Mouse (Mus musculus): ENCODE data around the gene Fer. TPM values are rescaled to one million over a fixed set of nuclear protein-coding genes. Genes with fewer than 3 reads are reported as not detected.

Fer gene
- polyA plus RNA-seq, 1 experiment from 2014 or later: 12.6 TPM

DNA sequence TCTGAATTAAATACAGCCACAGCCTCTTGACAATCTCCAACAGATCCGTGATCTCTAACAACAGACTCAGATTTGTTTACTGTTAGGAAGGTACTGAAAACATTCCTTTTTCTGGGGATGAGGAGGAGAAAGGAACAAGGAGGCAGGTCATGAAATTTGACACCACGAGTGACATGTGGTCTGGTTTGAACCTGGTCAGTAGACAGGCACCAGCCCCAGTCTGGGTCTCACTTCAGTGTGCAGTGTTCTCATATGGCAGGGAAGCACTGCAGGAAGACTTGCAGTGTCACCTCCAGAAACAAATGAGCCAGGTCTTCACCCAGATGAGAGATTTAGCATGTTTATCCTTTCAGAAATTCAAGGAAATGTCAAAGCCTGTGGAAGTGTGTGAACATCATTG, 266.9 kb downstream of the Fer start:
- WGBS: 38% methylated on average over 2 of the region's 2 CpGs
- H3K4me3 ChIP-seq (ENCODE audit: low read depth, low read length): no peak overlapping the region
- no peaks in the 10 kb centered on the region for H3K4me1 ChIP-seq (replicated peaks; ENCODE audit: control insufficient read depth, insufficient read depth, low read length)
- H3K9ac ChIP-seq (ENCODE audit: low read depth, low read length): no peak overlapping the region
- H3K4me2 ChIP-seq (replicated peaks; ENCODE audit: low read depth): no peak overlapping the region
- no peak for TF ChIP-seq CTCF (IDR thresholded peaks at IDR 0.05; ENCODE audit: low read depth)
- H3K36me3 ChIP-seq (ENCODE audit: control insufficient read depth, insufficient read depth): no peaks in the 10 kb centered on the region
- H3K27me3 ChIP-seq (replicated peaks; ENCODE audit: control insufficient read depth, insufficient read depth, low read length): no peaks in the 10 kb centered on the region
- H3K27ac ChIP-seq (ENCODE audit: low read depth, low read length): no peak overlapping the region
- H3K9me3 ChIP-seq (ENCODE audit: control insufficient read depth): no peaks in the 10 kb centered on the region
- no peak for ATAC-seq

DNA sequence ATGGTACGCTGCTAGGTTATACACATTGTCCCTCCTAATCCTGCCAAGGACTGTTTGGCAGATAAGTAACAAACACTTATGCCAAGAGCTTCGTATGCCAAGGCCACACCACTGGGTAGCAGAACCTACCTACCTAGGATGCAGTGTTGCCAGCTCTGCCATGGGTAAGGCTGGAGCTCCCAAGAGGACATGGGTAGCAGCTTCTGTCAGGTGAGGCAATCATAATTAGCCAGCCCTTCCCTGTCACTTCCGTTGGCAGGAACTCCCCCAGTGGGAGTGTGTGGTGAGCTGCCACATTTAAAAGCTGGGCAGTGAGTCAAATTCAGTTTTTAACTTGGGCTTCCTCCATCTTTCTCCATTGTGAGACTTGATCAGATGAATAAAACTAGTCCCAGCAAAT, 267.5 kb downstream of the Fer start:
- WGBS: 60% methylated on average over 3 of the region's 3 CpGs
- no peak for TF ChIP-seq CTCF (IDR thresholded peaks at IDR 0.05; ENCODE audit: low read depth)

DNA sequence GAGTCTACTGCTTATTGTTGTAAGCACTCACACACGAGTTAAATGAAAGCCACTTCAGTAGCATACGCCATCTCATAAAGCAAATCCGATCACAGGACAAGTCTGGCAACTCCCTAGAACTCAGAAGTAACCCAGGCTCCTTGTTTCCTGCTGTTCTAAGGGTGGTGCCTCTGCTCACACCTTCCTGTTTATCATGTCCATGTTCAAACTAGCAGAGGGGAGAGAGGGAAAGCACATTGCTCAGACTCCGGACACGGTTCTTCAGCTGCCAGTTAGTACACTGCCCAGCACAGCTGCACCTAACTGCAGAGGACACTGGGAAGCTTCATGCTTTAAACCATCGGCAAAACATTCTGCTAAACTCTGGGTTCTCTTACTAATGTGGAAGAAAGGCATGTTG, 269.3 kb downstream of the Fer start:
- no peak for ATAC-seq
- 55% methylated on average over 6 of the region's 6 CpGs for WGBS
- no peaks in the 10 kb centered on the region for H3K36me3 ChIP-seq (ENCODE audit: control insufficient read depth, insufficient read depth)

More for the DNA sequence above, 267.5 kb downstream of the Fer start:
- no peaks in the 10 kb centered on the region for H3K27me3 ChIP-seq (replicated peaks; ENCODE audit: control insufficient read depth, insufficient read depth, low read length)
- H3K4me2 ChIP-seq (replicated peaks; ENCODE audit: low read depth): no peak overlapping the region
- no peak overlapping the region for H3K4me3 ChIP-seq (ENCODE audit: low read depth, low read length)
- no peaks in the 10 kb centered on the region for H3K36me3 ChIP-seq (ENCODE audit: control insufficient read depth, insufficient read depth)
- H3K27ac ChIP-seq (ENCODE audit: low read depth, low read length): no peak overlapping the region
- no peaks in the 10 kb centered on the region for H3K4me1 ChIP-seq (replicated peaks; ENCODE audit: control insufficient read depth, insufficient read depth, low read length)
- H3K9me3 ChIP-seq (ENCODE audit: control insufficient read depth): no peaks in the 10 kb centered on the region
- no peak overlapping the region for H3K9ac ChIP-seq (ENCODE audit: low read depth, low read length)
- ATAC-seq: no peak

DNA sequence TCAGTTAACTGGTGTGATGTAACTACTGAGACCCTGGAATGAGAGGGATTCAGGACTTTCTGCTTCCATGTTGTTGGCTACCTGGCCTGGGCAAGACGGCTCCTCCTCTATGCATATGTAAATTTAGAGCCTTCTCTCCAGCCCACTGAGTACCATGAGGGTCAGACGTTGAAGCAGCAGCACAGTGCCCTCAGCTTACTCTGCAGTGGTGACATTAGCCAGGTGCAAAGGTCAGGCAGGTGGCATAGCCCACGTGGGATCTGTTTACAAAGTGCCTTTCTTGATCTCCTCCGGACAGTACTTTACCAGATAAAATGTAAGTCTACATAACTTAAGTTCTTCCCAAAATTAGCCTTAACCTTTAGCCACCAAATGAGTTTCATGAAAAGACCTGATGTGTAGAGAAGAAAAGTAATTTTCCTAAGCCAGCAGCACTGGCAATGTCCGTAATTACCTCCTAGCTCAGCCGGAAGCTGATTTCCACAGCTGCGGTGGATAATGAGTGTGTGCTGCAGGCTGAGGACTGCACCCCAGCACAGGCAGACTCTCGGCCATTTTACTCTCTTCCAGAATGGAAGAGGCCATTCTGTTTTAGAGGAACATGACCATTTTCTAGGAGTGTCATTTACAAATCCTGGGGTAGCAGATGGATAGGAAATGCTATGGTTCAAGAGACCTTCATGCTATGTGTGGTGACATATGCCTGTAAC, 273.2 kb downstream of the Fer start:
- Histone ChIP-seq H3K27ac (ENCODE audit: low read depth, low read length) (no peak overlapping the region), H3K9me3 (ENCODE audit: control insufficient read depth) (no peaks in the 10 kb centered on the region), H3K4me2 (replicated peaks; ENCODE audit: low read depth) (0 out of 2 replicates have a peak overlapping the region, but pooled peaks have one; percentile 6), H3K9ac (ENCODE audit: low read depth, low read length) (no peak overlapping the region), H3K4me1 (replicated peaks; ENCODE audit: control insufficient read depth, insufficient read depth, low read length) (no peaks in the 10 kb centered on the region), H3K4me3 (ENCODE audit: low read depth, low read length) (no peak overlapping the region), H3K27me3 (replicated peaks; ENCODE audit: control insufficient read depth, insufficient read depth, low read length) (no peaks in the 10 kb centered on the region), H3K36me3 (ENCODE audit: control insufficient read depth, insufficient read depth) (peaks cover 32% of the 10 kb centered on the region)
- no peak for TF ChIP-seq CTCF (IDR thresholded peaks at IDR 0.05; ENCODE audit: low read depth)
- ATAC-seq: peak; percentile 84
- WGBS: 39% methylated on average over 8 of the region's 8 CpGs

More for the DNA sequence above, 269.3 kb downstream of the Fer start:
- Histone ChIP-seq H3K9ac (ENCODE audit: low read depth, low read length) (no peak overlapping the region), H3K4me2 (replicated peaks; ENCODE audit: low read depth) (no peak overlapping the region), H3K4me3 (ENCODE audit: low read depth, low read length) (no peak overlapping the region), H3K27me3 (replicated peaks; ENCODE audit: control insufficient read depth, insufficient read depth, low read length) (no peaks in the 10 kb centered on the region), H3K9me3 (ENCODE audit: control insufficient read depth) (no peaks in the 10 kb centered on the region), H3K4me1 (replicated peaks; ENCODE audit: control insufficient read depth, insufficient read depth, low read length) (no peaks in the 10 kb centered on the region), H3K27ac (ENCODE audit: low read depth, low read length) (no peak overlapping the region)
- no peak for TF ChIP-seq CTCF (IDR thresholded peaks at IDR 0.05; ENCODE audit: low read depth)

DNA sequence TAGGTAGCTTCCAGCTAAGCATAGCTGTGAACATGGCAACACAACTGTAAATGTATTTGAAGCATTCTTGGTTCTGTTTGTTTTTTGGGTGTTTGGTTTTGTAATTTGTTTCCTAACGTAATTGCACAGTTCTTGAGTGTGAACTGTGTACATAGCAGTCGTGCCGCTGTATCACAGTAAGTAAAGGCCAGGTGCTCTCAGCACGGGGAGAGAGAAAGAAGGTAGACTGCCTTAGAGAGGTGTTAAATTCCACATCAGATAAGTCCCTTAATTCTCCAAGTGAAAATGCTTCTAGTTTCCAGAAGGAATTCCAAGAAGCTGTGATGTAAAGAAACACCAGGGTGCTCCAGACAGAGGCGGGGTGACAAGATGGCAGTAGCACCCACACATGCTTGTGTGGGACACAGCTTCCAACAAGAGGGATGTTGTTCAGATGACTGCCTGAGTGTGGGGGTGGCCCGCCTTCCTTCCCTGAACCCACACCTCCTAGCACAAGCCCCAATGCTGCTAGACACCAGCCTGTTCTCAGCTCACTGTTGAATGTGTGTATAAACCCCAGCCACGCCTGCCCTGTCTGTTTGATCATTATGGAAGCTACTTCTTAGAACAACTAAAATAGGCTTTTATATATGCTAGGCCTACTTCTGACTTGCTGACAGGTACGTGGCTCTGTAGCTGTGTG, 275.3 kb downstream of the Fer start:
- H3K36me3 ChIP-seq (ENCODE audit: control insufficient read depth, insufficient read depth): peaks cover 32% of the 10 kb centered on the region
- no peaks in the 10 kb centered on the region for H3K9me3 ChIP-seq (ENCODE audit: control insufficient read depth)
- no peak for ATAC-seq
- WGBS: 84% methylated on average over 8 of the region's 8 CpGs
- no peaks in the 10 kb centered on the region for H3K27me3 ChIP-seq (replicated peaks; ENCODE audit: control insufficient read depth, insufficient read depth, low read length)
- H3K9ac ChIP-seq (ENCODE audit: low read depth, low read length): no peak overlapping the region
- no peak overlapping the region for H3K27ac ChIP-seq (ENCODE audit: low read depth, low read length)
- H3K4me3 ChIP-seq (ENCODE audit: low read depth, low read length): no peak overlapping the region
- no peak overlapping the region for H3K4me2 ChIP-seq (replicated peaks; ENCODE audit: low read depth)
- H3K4me1 ChIP-seq (replicated peaks; ENCODE audit: control insufficient read depth, insufficient read depth, low read length): no peaks in the 10 kb centered on the region
- TF ChIP-seq CTCF (IDR thresholded peaks at IDR 0.05; ENCODE audit: low read depth): no peak

DNA sequence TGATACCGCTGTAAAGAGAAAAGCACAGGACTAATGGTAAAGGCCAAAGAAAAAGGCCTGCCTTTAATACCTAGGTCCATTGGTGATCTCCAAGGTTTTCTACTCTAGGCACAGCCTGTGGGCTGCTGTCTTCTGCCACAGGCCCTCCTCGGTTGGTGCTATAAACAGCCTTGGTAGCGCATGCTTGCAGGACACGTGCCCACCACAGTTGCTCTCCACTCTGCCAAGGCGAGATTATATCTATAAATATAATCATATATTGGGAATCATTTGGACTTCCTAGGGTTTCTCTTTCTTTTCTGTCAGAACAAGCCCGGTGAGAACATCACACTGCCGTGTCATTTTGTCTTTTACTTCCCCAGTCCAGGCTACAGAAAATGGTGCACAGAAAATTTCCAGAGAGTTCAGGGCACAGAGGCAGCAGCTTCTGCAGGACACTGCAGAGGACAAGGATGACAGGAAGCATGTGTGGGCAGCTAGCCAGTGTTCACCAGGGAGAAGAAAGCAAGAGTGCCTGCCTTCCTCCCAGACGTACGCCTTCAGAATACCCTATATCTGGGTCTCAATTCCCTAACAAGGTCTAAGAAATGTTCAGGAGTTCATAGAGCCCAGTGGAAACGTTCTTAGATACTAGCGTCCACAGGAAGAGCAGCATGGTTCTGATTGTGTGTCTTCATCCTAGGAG, 276.5 kb downstream of the Fer start:
- H3K9ac ChIP-seq (ENCODE audit: low read depth, low read length): no peak overlapping the region

More for the DNA sequence above, 276.5 kb downstream of the Fer start:
- peaks cover 32% of the 10 kb centered on the region for H3K36me3 ChIP-seq (ENCODE audit: control insufficient read depth, insufficient read depth)
- H3K4me3 ChIP-seq (ENCODE audit: low read depth, low read length): no peak overlapping the region
- 89% methylated on average over 11 of the region's 11 CpGs for WGBS
- H3K4me2 ChIP-seq (replicated peaks; ENCODE audit: low read depth): no peak overlapping the region
- H3K27me3 ChIP-seq (replicated peaks; ENCODE audit: control insufficient read depth, insufficient read depth, low read length): no peaks in the 10 kb centered on the region
- H3K4me1 ChIP-seq (replicated peaks; ENCODE audit: control insufficient read depth, insufficient read depth, low read length): no peaks in the 10 kb centered on the region
- no peaks in the 10 kb centered on the region for H3K9me3 ChIP-seq (ENCODE audit: control insufficient read depth)
- no peak for TF ChIP-seq CTCF (IDR thresholded peaks at IDR 0.05; ENCODE audit: low read depth)
- ATAC-seq: no peak
- no peak overlapping the region for H3K27ac ChIP-seq (ENCODE audit: low read depth, low read length)

Data from intestine, postnatal 0 days (tissue).